Mouse (Mus musculus) brain, adult 2 months (tissue): ENCODE measurements around the gene Tnxb.
"Not testable (repeated sequence)": the region's sequence is repeated elsewhere in the genome, so short reads cannot be mapped to it uniquely, and the experiment has no call there.

Experiments
- DNase-seq: peaks from one replicate; pipeline ENCODE4 v3.0.0; 2011; ENCODE audit warnings: low read depth, low spot score

The Tnxb gene

GRCm38 (mm10) chr17:34683686-34684220, 13.4 kb downstream of the Tnxb start:
- DNase-seq: no peak

GRCm38 (mm10) chr17:34684253-34684893, 14.0 kb downstream of the Tnxb start:
- DNase-seq: no peak

DNA sequence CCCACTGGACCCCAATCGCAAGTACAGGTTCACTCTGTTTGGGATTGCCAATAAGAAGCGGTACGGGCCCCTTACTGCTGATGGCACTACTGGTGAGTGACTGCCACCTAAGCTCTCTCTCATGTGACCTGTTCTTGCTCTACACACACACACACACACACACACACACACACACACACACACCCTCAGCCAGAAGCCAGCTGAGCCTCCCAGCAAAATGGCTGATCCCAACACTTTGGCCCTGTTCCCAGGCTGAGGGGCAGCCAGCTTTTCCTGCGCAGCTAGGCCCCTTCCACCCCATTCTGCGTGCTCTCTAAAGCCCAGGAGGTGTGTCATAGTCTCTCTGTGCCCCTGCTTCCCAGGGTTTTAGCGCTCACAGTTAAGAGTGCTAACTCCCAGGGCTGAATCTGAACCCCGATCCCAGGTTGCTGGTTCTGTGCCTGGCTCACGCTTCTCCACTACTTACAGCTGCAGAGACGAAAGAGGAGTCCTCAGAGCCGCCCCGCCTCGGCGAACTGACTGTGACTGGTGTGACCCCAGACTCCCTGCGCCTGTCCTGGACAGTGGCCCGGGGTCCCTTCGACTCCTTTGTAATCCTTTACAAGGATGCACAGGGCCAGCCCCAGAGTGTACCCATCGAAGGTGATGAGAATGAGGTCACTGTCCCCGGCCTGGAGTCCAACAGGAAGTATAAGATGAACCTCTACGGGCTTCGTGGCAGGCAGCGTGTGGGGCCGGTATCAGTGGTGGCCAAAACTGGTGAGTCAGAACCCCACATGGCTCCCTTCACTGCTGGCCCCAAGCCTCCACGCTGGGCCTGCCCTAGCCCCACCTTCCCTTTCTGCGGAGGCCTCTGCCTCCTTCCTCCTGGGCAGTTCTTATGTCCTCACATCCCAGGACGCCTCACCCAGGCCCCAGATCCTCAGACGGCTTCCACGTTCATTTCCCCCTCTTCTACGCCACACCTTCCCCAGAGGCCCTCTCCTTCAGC, 15.1 kb downstream of the Tnxb start:
- no peak for DNase-seq

GRCm38 (mm10) chr17:34688889-34689288, 18.6 kb downstream of the Tnxb start:
- DNase-seq: no peak

- no peak for DNase-seq
Measured at GRCm38 (mm10) chr17:34690458-34690857, 20.1 kb downstream of the Tnxb start.

- DNase-seq: no peak
Measured at GRCm38 (mm10) chr17:34692906-34693305, 22.6 kb downstream of the Tnxb start.

DNA sequence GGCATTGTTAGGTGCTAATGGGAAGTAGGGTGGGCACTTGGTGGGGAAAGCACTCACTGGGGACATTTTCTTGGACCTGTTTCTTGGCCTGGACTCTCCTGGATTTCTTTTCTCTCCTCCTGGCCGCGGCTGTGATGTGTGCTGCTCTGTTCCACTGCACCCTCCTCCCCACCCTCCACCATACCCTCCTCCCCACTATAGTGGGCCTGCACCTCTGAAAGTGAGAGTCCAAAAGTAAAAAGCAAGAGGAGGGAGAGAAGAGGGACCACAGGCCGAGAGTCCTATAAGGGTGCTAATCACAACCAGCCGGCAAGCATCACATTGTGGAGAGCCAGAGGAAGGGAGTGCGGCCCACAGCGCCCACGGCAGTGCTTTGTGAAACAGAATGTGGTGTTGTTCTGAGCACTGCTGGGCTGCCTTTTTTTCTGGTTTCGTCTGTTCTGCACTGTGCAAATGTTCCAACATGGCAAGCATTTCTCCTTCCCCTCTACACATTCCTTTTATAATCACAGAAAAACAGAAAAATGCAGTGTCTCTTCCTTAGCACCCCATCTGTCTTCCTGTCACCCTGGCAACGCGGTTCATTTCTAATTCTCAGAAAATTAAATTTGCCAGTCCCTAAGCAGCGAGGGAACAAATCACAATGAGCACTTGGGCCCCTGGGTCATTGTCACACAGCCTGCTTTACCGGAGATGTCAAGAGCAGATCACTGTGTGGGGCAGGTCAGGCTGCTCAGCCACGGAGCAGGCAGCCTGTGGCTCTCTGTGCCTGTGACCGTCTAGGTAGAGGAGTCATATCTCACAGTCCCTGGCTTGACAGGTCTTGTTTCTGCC, 29.5 kb downstream of the Tnxb start:
- DNase-seq: peak; percentile 84

- peak; percentile 57 for DNase-seq
Measured at GRCm38 (mm10) chr17:34700671-34701071, 30.3 kb downstream of the Tnxb start.

GRCm38 (mm10) chr17:34706476-34706875, 36.1 kb downstream of the Tnxb start:
- DNase-seq: not testable (repeated sequence)

- DNase-seq: peak; percentile 56
Measured at GRCm38 (mm10) chr17:34712951-34713350, 42.6 kb downstream of the Tnxb start.

GRCm38 (mm10) chr17:34714181-34714907, 44.0 kb downstream of the Tnxb start:
- DNase-seq: not testable (repeated sequence)

- DNase-seq: not testable (repeated sequence)
Measured at GRCm38 (mm10) chr17:34714908-34715445, 44.6 kb downstream of the Tnxb start.

DNA sequence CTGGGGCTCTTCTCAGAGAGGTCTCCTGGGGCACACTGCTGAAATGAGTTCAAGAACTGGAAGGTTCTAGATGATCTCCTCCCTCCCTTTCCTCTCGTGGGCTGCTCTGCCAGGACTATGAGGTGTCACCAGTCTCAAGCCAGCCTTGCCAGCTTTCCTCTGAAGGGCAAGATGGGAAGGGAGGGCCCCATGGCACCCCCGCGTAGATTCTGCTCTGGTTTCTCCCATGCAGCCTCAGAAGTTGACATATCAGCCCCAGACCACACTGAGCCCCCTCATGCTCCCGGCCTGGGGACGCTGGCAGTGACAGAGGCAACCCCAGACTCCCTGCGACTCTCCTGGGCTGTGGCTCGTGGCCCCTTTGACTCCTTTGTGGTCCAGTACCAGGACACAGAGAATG, 45.1 kb downstream of the Tnxb start:
- not testable (repeated sequence) for DNase-seq

DNA sequence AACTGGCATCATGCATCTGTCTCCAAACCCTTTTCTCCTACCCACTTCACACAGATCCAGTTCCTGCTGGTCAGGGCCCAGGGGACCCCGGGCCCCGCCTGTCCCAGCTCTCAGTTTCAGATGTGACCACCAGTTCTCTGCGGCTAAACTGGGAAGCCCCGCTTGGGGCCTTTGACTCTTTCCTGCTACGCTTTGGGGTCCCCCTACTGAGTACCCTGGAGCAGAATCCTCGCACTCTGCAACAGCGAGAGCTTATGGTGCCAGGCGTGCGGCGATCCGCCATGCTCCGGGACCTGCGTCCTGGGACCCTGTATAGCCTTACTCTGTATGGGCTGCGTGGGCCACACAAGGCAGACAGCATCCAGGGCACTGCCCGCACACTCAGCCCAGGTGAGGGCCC, 45.9 kb downstream of the Tnxb start:
- no peak for DNase-seq

GRCm38 (mm10) chr17:34717401-34717800, 47.1 kb downstream of the Tnxb start:
- DNase-seq: no peak

DNA sequence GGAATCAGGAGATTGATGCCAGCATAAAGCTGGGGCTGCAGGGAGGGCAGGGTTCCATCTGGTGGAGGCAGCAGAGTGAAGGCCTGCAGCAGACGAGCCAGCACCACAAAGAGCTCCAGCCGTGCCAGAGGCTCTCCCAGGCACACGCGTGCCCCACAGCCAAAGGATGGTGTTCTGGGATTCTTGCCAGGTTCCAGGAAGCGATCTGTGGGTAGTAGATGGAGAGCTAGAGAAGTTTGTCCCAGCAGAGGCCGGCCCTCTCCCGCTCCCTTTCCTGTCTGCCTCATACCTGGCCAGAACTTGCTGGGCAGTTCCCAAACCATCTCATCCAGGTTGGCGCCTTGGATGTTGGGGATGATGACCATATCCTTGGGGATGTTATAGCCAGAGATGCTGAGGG, 49.6 kb downstream of the Tnxb start:
- DNase-seq: peak; percentile 21

DNA sequence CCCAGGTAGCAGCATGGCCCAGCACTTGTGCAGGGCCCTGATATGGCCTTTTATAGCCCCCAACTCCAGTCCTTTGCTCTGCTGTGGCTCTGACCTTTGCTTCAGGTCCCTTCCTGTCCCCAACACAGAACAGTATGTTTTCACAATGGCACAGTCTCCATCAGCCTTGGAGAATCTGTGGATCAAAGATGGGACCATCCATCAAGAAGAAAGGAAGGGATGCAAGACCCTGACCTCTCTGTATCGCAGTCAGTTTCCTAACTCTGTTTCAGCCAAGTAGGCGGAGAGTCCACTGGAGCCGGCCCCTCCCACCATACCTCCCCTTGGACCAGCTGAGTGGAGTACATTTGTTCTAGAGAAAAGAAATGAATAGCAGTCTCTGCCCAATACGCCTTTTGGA, 51.9 kb downstream of the Tnxb start:
- not testable (repeated sequence) for DNase-seq

DNA sequence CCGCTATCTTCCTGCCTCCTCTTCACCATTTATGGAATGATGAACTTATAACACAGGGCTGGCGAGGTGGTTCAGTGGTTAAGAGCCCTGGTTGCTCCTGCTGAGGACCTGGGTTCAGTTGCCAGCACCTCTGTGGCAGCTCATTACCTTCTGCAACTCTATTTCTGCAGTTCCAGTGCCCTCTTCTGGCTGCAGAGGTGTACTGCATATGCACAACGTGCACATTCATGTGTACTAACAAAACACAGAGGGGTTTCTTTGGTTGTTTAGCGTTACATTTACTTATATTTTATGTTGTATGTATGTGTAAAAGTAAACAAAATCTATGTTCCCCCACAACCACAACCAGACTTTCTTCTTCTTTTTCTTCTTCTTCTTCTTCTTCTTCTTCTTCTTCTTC, 52.7 kb downstream of the Tnxb start:
- no peak for DNase-seq

DNA sequence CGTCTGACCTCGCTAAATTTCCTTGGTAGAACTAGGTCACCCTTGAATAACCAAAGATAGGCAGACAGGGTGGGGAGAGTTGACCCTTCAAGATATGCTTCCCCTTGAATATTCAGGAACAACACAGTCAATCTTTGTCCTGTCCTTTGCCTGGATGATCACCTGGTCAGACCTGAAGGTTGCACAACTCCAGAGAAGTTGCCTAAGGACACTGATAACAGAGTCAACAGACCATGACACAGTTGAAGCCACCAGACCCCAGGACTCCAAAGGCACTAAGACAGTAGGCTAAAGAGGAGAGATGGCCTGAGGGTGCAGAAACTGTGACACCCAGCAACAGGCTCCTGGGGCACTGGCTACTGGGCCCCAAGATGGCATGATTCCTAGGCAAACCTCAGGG, 57.6 kb downstream of the Tnxb start:
- no peak for DNase-seq

- not testable (repeated sequence) for DNase-seq
Measured at GRCm38 (mm10) chr17:34729155-34729554, 58.8 kb downstream of the Tnxb start.
